Mouse (Mus musculus) MEL (cell line): ENCODE measurements at regions not wholly inside any gene's neighbourhood (a gene's known extent, or its start where the extent isn't known, plus 50 kb on each side); places are given as distances from the start of the nearest gene placed in this dataset.

Experiments used
- CTCF ChIP-seq, 3 experiments: IDR thresholded peaks in 2 of 3; conservative IDR thresholded peaks in 1 of 3; 2 replicates each; pipeline ENCODE4 v1.5.1; 2011 to 2012; ENCODE audit warnings: low read length in 3 of 3, low read depth in 2 of 3, mild to moderate bottlenecking in 2 of 3, improper control_type of control experiment in 1 of 3, inconsistent platforms in 1 of 3, mixed read lengths in 1 of 3, moderate library complexity in 1 of 3; ENCODE audit not compliant: control insufficient read depth in 1 of 3, insufficient read depth in 1 of 3, poor library complexity in 1 of 3, severe bottlenecking in 1 of 3
- JUND ChIP-seq: IDR thresholded peaks from 2 replicates; pipeline ENCODE4 v1.6.1; 2011; ENCODE audit warnings: low read depth, mild to moderate bottlenecking, improper control_type of control experiment, low read length
- MAX ChIP-seq: IDR thresholded peaks from 2 replicates; pipeline ENCODE4 v1.6.1; 2011; ENCODE audit warnings: low read length, improper control_type of control experiment
- MXI1 ChIP-seq: IDR thresholded peaks from 2 replicates; pipeline ENCODE4 v1.6.1; 2011; ENCODE audit warnings: mild to moderate bottlenecking, low read depth, low read length, improper control_type of control experiment
- NRF1 ChIP-seq: IDR thresholded peaks from 2 replicates; pipeline ENCODE4 v1.6.1; 2014; ENCODE audit warnings: low read depth, mild to moderate bottlenecking, inconsistent platforms, low read length, improper control_type of control experiment, moderate library complexity; ENCODE audit not compliant: poor library complexity, insufficient read depth, severe bottlenecking
- POLR2AphosphoS2 ChIP-seq: IDR thresholded peaks from 2 replicates; pipeline ENCODE4 v1.6.1; 2011; ENCODE audit warnings: low read length, improper control_type of control experiment

DNA sequence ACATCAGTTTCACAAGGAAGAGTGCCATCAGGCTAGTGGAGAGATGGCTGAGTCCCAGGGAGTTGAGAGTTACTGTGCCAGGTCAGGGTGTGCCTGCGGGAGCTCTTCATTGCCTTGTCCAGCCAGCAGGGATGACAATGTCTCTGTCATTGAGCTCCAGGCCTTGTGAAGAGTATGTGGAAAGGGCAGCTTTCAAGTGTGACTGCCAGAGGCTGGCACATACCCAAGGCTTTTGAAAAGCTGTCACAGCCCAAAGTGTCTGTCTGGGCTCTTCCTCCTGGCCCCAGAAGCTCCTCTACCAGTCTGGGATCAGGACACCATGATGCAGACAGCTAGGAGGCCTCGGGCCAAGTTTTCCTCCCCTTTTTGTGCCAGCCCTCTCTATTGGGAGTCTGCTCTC lies 124.6 kb downstream of the Gm4791 start:
- no peak for TF ChIP-seq CTCF (IDR thresholded peaks at IDR 0.05 in 2 of 3, conservative IDR thresholded peaks at IDR 0.05 in 1 of 3; ENCODE audit: control insufficient read depth in 1 of 3, insufficient read depth in 1 of 3, low read depth in 2 of 3, low read length in 3 of 3, poor library complexity in 1 of 3, severe bottlenecking in 1 of 3)
- no peak for TF ChIP-seq NRF1
- no peak for TF ChIP-seq POLR2AphosphoS2
- TF ChIP-seq JUND: no peak
- TF ChIP-seq MAX: no peak
- TF ChIP-seq MXI1: no peak
